Mouse (Mus musculus) embryonic facial prominence, embryonic 13.5 days (tissue): ENCODE results near the gene Adamts18. TPM values are rescaled to one million over a fixed set of nuclear protein-coding genes. Genes with fewer than 3 reads are reported as not detected.

Experiments
- ATAC-seq: fragments of 200-750 bp; cut with Nextera tagmentation; 2 replicates; pipeline ENCODE4 v1.8.0; 2017; ENCODE audit warnings: low read depth; ENCODE audit not compliant: insufficient number of reproducible peaks, insufficient read depth, low FRiP score, low TSS enrichment
- H3K27ac ChIP-seq: fragments of 300-500 bp; sonication (generic); 2 replicates; pipeline ENCODE4 v1.5.1; 2015; ENCODE audit warnings: moderate library complexity, mild to moderate bottlenecking, inconsistent platforms
- H3K27me3 ChIP-seq: fragments of 300-500 bp; sonication (generic); 2 replicates; pipeline ENCODE4 v1.6.1; 2015; ENCODE audit warnings: mild to moderate bottlenecking, inconsistent platforms
- H3K36me3 ChIP-seq: fragments of 300-500 bp; sonication (generic); 2 replicates; pipeline ENCODE4 v1.6.1; 2015; ENCODE audit warnings: mild to moderate bottlenecking, inconsistent platforms
- H3K4me1 ChIP-seq: fragments of 300-500 bp; sonication (generic); 2 replicates; pipeline ENCODE4 v1.6.1; 2015; ENCODE audit warnings: inconsistent platforms
- H3K4me2 ChIP-seq: fragments of 300-500 bp; sonication (generic); 2 replicates; pipeline ENCODE4 v1.6.1; 2015; ENCODE audit warnings: moderate library complexity, mild to moderate bottlenecking, inconsistent platforms
- H3K4me3 ChIP-seq: fragments of 300-500 bp; sonication (generic); 2 replicates; pipeline ENCODE4 v1.5.1; 2015; ENCODE audit warnings: mild to moderate bottlenecking, inconsistent platforms
- H3K9ac ChIP-seq: fragments of 300-500 bp; sonication (generic); 2 replicates; pipeline ENCODE4 v1.6.1; 2015; ENCODE audit warnings: mild to moderate bottlenecking, inconsistent platforms
- H3K9me3 ChIP-seq: fragments of 300-500 bp; sonication (generic); 2 replicates; pipeline ENCODE4 v1.6.1; 2016; ENCODE audit warnings: inconsistent platforms
- WGBS: fragments of 180-500 bp; shearing (Covaris S2); methylation state at CpG from one replicate; pipeline ENCODE4 v1.1.7; 2015; ENCODE audit warnings: mixed read lengths; 5-methylcytosine and 5-hydroxymethylcytosine counted together
- polyA plus RNA-seq: library from polyadenylated mRNA; unstranded; fragments of >200 nt; fragmentation: Nextera tagmentation; extraction: Ambion mirVana; gene quantifications from 2 replicates; pipeline ENCODE4 v1.2.1, GENCODE M21; 2015

Gene Adamts18
- polyA plus RNA-seq, 1 experiment from 2014 or later, result 8.7 TPM

DNA sequence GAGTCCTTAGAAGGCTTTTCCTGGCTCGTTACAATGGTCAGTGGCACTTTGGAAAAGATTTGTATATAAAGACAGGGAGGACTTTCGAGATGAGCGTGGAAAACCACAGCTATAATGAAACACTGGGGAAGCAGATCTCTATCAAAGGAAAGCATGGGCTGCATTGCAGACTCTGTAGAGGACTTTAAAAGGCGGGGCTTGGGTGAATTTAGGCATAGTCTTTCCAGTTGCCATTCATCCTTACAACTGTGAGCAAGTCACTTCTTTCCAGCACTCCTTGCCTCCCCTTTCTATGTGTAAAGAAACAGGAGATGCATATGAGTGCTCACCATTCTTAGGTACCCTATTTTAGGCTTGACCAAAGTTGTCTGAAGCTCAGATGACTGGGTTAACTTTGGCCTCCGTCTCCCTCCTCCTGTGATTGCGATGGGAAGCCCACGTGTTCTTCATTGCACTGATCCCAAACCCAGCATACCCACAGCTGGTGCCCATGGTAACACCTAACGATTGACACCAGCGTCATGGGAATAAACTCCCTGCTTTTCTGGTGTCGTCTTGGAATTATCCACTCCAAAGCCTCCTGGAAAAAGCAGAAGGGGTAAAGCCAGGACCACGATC lies 191.7 kb downstream of the Adamts18 start:
- Histone ChIP-seq H3K9me3 (no peaks in the 10 kb centered on the region), H3K36me3 (no peaks in the 10 kb centered on the region), H3K9ac (no peak overlapping the region), H3K4me1 (no peaks in the 10 kb centered on the region), H3K4me3 (no peak overlapping the region), H3K4me2 (no peak overlapping the region), H3K27ac (no peak overlapping the region), H3K27me3 (no peaks in the 10 kb centered on the region)
- no peak for ATAC-seq
- WGBS, result 81% methylated on average over 11 of the region's 11 CpGs

DNA sequence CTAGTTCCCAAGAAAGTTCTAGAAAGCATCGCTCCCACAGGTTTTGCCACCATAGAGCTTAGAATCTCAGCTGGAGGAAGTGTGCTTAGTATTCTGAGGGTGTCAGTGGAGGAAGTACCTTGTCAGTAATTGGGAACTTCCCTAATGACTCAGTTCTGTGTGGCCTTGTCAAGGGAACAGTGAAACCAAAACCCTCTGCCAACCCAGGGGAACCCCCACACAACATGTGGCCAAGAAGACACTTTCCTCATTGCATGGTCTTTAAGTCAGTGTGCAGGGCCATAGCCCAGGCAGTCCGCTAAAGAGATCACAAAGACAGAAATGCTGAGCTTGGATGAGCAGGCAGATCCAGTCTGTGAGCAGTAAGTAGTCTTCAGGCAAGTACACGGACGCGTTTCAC lies 192.4 kb downstream of the Adamts18 start:
- no peak overlapping the region for H3K27ac ChIP-seq
- no peak overlapping the region for H3K4me2 ChIP-seq
- no peaks in the 10 kb centered on the region for H3K36me3 ChIP-seq
- no peaks in the 10 kb centered on the region for H3K4me1 ChIP-seq
- no peaks in the 10 kb centered on the region for H3K27me3 ChIP-seq
- no peak overlapping the region for H3K9ac ChIP-seq
- ATAC-seq, result no peak
- 95% methylated on average over 5 of the region's 5 CpGs for WGBS
- H3K4me3 ChIP-seq, result no peak overlapping the region
- no peaks in the 10 kb centered on the region for H3K9me3 ChIP-seq

DNA sequence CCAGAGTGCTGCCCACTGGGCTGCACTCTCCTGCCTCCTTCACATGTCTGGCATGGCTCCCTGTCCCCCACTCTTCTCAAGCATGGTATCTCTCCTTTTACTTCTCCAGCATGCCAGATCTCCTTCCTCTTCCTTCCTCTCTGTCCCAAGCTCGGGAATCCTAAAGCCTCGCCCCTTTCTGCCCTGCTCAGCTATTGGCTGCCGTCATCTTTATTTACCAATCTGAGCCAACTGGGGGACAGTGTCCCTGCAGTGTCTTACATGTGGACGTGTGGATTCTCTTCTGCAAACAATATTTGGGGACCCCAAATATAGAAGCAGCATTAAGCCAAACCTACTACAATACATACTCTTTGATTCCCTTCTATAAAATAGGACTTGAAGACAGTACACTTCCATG lies 195.4 kb downstream of the Adamts18 start:
- no peak for ATAC-seq
- WGBS, result 48% methylated on average over 4 of the region's 4 CpGs
- no peak overlapping the region for H3K4me3 ChIP-seq
- H3K4me2 ChIP-seq, result no peak overlapping the region
- H3K4me1 ChIP-seq, result no peaks in the 10 kb centered on the region
- no peak overlapping the region for H3K27ac ChIP-seq
- H3K9ac ChIP-seq, result no peak overlapping the region
- H3K9me3 ChIP-seq, result no peaks in the 10 kb centered on the region
- H3K36me3 ChIP-seq, result no peaks in the 10 kb centered on the region
- H3K27me3 ChIP-seq, result no peaks in the 10 kb centered on the region

DNA sequence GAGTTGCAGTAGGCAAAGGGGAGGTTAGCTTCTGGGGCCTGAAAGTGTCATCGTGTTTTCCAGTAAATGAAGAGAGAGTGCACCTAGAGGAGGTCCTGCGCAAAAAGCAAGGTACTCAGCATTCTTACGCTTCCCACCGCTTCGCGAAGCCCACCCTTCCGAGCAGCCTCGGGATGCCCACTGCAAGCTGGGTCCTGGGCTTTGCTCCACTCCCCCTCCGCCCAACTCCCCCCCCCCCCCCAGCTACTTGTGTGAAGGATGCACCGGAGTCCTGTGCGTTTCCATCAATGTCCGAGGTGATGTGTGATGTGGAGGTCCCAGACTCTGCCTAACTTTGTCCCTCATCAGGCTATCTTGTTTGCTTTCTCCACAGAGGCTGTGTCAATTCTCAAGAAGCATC lies 196.1 kb downstream of the Adamts18 start:
- Histone ChIP-seq H3K4me1 (no peaks in the 10 kb centered on the region), H3K4me3 (no peak overlapping the region), H3K9me3 (no peaks in the 10 kb centered on the region), H3K27me3 (no peaks in the 10 kb centered on the region), H3K4me2 (no peak overlapping the region), H3K36me3 (no peaks in the 10 kb centered on the region), H3K27ac (no peak overlapping the region), H3K9ac (no peak overlapping the region)
- WGBS, result 88% methylated on average over 12 of the region's 12 CpGs
- ATAC-seq, result no peak

Other genes starting within 250 kb of the Adamts18 start
- 7.2 and 7.5 TPM in 2 replicates for gene Mon1b, start 213.2 kb downstream of the Adamts18 start, polyA plus RNA-seq
- not detected in 2 replicates for gene Syce1l, start 205.5 kb downstream of the Adamts18 start, polyA plus RNA-seq